Mouse (Mus musculus): Measurements from ENCODE around the gene Vmn1r204. TPM values are rescaled to one million over a fixed set of nuclear protein-coding genes. Genes with fewer than 3 reads are reported as not detected.
"Not testable (repeated sequence)": the region's sequence is repeated elsewhere in the genome, so short reads cannot be mapped to it uniquely, and the experiment has no call there.

Vmn1r204 gene
- total RNA-seq (2021): not detected
- long read RNA-seq, experiment 1: 0 reads
- long read RNA-seq, experiment 2: 0 reads

- intact Hi-C loops (cut with DNase I; ENCODE audit: low total_unique reads); DNase-seq: not testable (repeated sequence)
These were observed at the start of gene Vmn1r204 for GRCm38 (mm10) chr13:22552898-22553297. TSS of gene Vmn1r204 (plus strand) at chr13:22553198.

- DNase-seq: no peak
- intact Hi-C loops (cut with DNase I; ENCODE audit: low total_unique reads): no loop called here
These were observed 47.7 kb upstream of the Vmn1r204 start, which contains the start of gene Vmn1r202 for GRCm38 (mm10) chr13:22505281-22505680. TSS of gene Vmn1r202 (minus strand) at chr13:22505381.

- DNase-seq: no peak
- intact Hi-C loops (cut with DNase I; ENCODE audit: low total_unique reads): no loop called here
These were observed 35.2 kb upstream of the Vmn1r204 start, which contains the start of gene Vmn1r203 for GRCm38 (mm10) chr13:22517814-22518213. TSS of gene Vmn1r203 (plus strand) at chr13:22518114.

- DNase-seq; intact Hi-C loops (cut with DNase I; ENCODE audit: low total_unique reads): not testable (repeated sequence)
These were observed 21.9 kb downstream of the Vmn1r204 start for GRCm38 (mm10) chr13:22574911-22575310.

- intact Hi-C loops (cut with DNase I; ENCODE audit: low total_unique reads); DNase-seq: not testable (repeated sequence)
These were observed 30.3 kb downstream of the Vmn1r204 start for GRCm38 (mm10) chr13:22583336-22583735.

- intact Hi-C loops (cut with DNase I; ENCODE audit: low total_unique reads): no loop called here
- DNase-seq: no peak
These were observed 39.9 kb downstream of the Vmn1r204 start, which contains the start of gene Vmn1r205 for GRCm38 (mm10) chr13:22592900-22593299. TSS of gene Vmn1r205 (minus strand) at chr13:22593000.

Other genes starting within 250 kb of the Vmn1r204 start
- gene Vmn1r197, start 228.6 kb upstream of the Vmn1r204 start, total RNA-seq (2021): not detected
- gene Vmn1r198, start 202.8 kb upstream of the Vmn1r204 start, total RNA-seq (2021): not detected
- gene Vmn1r199, start 173.4 kb upstream of the Vmn1r204 start, total RNA-seq (2021): not detected
- gene Vmn1r200, start 162.8 kb upstream of the Vmn1r204 start, total RNA-seq (2021): not detected
- not detected for gene Vmn1r201, start 81.3 kb upstream of the Vmn1r204 start, total RNA-seq (2021)
- gene Vmn1r202, start 47.8 kb upstream of the Vmn1r204 start, total RNA-seq (2021): not detected
- not detected for gene Vmn1r203, start 35.1 kb upstream of the Vmn1r204 start, total RNA-seq (2021)
- gene Vmn1r205, start 39.8 kb downstream of the Vmn1r204 start, total RNA-seq (2021): not detected
- not detected for gene Vmn1r206, start 71.1 kb downstream of the Vmn1r204 start, total RNA-seq (2021)
- not detected for gene Vmn1r207-ps, start 176.4 kb downstream of the Vmn1r204 start, total RNA-seq (2021)
- gene Vmn1r208, start 224.2 kb downstream of the Vmn1r204 start, total RNA-seq (2021): not detected

All from gastrocnemius, postnatal 14 days (tissue).